Mouse (Mus musculus) embryo, embryonic 11 days (tissue): Measurements from ENCODE around the gene Slc5a12.

Experiments used
- DNase-seq: peaks from one replicate; pipeline ENCODE4 v3.0.0-alpha.2; 2015

The Slc5a12 gene

DNA sequence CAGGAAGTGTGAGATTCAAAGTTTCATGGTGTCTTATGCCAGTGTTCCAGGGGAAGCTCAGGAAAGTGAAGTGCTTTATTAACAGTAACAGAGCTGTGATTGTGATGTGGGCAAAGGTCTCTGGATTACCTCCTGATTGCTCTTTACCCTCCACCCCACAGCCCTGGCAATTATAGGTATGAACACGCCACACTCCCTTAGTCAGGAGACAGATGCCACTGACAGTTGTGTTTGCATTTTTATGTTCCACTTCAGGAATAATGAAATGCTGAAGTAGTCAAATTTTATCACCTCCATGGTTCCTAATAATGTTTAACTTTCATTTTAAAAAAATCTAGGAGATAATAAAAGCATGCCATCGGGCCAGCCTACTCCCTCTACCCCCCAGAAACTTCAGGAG, at the start of gene Slc5a12:
Gene Slc5a12, plus strand, starts transcription at position 367 of the 400 bp plus-strand sequence.
- DNase-seq = no peak

DNA sequence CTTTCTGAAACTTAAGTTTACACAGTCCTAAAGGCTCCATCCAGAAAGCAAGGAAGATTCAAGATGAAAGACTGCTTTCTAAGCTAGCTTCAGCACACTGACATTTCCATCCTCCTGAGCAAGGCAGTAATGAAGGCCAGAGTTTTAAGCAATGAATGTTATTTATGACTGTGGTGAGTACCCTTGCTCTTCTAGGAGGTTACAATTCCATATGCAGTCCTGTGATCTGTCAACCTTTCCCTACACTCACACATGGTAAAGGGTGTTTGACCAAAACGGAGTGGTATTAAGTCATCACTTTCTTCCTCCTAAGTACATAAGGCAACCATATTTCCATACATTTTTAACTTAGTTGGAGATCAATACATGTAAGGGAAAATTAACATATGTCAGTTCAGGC, 41.0 kb upstream of the Slc5a12 start:
- DNase-seq = no peak

DNA sequence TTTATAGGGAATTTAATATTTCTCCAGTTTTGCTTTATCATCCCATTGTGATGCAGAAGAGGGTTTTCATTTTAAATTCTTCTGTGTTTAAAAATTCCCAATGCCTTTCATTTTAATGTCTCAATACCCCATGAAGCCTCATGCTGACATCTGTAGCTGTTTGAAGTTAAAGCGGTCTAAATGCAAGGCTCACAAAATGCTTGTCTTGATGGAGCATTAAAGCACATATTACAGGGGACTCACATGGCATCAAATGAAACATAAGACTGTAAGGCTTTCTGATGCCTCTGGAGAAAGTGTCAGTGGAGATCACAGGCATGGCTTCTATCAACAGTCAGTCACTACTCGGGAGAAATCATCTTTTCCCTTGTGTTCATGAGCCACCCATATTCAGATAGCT, 34.5 kb upstream of the Slc5a12 start:
- no peak for DNase-seq

DNA sequence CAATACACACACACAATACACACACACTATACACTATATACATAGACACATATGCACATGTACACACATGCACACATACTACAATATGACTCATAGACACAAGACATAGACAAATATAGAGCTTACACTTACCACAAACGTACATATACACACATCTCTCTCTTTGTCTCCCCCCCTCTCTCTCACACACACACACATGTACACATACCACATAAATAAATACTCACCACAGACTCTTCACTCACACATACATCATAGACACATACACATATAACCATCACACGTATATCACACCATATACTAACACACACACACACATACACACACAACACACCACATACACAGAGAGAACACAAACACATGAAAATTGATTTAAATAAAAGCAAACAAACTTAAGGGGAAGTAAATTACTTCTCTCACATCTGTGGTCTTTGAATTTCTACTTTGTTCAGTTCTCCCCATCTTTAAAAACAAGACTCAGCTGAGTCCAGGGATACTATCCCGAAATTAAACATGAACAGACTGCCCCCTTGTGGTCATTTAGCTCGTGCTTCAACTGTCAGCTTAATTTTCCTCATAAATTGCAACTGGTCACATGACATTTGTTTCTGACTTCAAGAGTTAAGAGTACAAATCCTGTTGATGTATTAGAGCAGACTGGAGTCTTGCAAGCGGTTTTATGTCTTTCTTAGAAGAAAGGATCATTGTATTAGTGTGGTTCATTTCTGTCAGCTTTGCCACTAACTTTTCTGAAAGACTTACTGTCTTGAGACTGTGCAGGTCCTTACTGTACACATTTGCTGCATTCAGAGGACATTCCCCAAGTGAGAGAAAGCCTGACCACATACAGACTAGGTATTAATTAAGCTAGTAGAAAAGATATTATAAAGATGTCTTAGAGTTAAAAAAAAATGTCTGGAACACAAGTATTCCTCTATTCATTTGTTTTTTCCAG, 32.1 kb upstream of the Slc5a12 start:
- DNase-seq = peak; percentile 90

DNA sequence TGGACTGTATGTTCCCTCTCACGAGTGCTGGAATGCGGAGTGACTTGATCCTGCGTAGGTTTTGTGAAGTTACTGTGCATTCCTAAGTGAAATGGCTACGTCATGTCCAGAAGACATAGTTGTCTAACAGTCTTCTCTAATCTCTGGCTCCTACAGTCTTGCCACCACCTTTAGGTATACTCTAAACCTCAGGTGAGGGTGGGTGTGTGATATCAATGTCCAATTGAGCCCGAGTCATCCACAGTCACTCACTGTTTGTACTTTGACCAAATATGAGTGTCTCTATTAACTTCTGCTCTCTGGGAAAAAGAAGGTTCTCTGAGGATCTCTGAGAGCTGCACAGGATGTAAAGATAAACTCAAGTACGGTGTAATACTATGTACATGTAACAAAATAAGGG, 10.4 kb upstream of the Slc5a12 start:
- DNase-seq = no peak

DNA sequence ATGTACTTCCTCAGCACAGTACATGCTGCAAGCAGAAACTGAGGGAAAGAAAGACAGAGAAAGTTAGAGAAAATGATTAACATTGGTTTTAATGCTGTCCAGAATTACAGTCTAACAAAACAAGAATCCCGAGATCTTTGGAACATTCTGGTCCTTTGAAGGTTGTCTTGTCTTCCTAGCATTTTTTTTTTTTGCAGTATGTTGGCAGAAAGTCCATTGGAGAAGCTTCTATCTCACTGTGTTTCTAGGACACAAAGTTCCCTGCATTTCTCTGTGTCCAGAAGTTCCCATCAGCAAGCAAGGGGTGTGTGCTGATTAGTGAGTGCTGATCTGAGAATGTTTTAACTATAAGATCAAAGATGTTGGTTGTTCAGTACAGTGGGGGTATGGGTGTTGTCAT, 7.1 kb upstream of the Slc5a12 start:
- no peak for DNase-seq

DNA sequence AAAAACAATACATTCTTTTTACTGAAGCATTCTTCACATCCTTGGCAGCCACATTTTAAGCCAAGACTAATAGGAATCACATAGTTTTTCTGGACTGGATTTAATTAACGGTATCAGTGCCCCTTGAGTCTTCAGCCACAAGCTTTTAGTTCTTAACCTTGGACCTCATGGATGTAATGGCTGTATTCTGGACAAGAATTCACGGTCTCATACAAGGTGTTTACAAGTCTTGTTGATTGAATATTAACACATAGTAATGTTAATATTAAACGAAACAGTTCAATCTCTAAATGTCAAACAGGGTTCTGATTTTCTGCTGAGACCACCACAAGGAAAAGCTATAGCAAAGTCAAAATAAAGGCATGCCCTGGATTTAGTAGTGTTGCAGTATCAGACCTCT, 4.8 kb upstream of the Slc5a12 start:
- no peak for DNase-seq

DNA sequence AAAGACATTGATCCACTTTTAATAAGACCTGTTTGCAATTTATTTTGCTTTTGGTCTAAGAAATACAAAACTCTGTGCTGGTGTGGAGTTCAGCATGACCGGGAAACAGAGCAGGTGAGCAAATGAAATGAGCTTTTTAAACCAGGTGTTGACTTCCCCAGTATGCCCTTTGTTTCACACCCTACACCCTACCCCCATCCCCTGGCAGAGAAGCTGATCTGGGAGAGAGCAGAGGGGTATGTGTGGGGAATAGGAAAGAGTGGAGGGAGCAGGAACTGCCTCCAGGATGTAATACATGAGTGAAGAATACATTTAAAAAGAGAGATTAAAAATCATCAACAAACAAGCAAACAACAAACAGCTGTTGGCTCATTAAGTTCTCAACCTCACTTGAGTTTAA, 47.3 kb downstream of the Slc5a12 start:
- DNase-seq = no peak

DNA sequence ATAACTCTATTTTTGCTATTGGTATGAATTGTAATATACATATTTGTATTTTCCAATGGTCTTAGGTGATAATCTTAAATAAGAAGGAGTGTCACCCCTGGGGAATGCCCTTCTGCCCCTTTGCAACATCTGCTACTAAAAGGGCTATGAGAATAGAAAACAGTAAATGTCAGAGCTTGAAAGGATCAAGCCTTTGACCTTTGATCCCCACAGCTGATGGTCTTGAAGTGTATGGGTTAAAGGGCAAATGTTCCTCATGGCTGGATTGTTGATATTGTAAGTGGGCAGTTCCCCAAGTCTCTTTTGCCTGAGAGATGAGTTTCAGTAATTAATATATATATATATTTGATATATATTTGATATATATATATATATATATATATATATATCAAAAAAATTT, 47.7 kb downstream of the Slc5a12 start:
- peak; percentile 53 for DNase-seq

DNA sequence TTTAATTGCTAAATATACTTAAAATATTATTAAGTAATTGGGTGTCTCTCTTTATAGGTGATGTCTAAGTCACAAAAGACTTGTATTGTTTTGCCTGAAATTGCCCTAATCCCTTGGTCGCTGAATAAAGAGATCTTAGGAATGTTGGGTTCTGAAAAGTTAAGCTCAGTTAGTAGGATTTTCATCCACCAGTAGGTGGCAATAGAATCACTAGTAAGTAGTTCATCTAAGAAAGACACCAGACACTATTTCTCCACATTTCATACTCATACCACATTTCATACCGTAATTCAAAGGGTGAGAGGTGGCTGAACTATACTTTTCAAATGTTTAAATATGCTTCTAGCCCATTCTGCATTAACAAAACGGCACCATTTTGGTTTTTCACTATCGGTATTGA, 66.2 kb downstream of the Slc5a12 start:
- DNase-seq = peak; percentile 75

DNA sequence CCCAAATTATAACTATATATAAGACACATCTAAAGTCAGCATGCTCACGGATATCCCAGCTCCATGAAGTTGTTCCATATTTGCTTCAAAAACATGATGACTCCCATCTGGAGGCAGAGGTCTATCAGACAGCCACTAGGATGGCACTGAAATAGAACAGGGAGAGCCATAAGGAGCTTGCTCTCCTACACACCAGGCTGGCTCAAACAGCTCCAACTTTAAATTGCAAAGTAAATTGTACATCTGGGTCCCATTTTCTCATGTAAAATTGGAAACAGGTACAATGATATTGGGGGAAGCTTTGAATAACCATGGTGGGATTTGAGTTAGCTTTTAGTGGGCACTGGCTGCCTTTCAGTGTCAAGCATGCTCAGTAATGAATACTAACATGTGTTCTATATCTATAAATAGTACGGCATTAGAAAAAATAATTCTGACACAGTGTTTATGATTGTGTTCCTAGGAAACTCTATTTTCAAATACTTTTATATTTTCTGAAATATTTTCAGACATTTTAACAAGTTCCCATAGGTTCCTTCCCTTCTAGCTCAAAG, 74.0 kb downstream of the Slc5a12 start:
- peak; percentile 29 for DNase-seq
